Mouse (Mus musculus) midbrain, embryonic 10.5 days (tissue): ENCODE results near the gene Gosr1. TPM values are rescaled to one million over a fixed set of nuclear protein-coding genes. Genes with fewer than 3 reads are reported as not detected.

ENCODE experiments used
- polyA plus RNA-seq: library from polyadenylated mRNA; unstranded; fragments of >200 nt; fragmentation: Nextera tagmentation; extraction: Ambion mirVana; gene quantifications from 2 replicates; pipeline ENCODE4 v1.2.1, GENCODE M21; 2016

Gene Gosr1
- polyA plus RNA-seq, 1 experiment from 2014 or later = 20.6 TPM

Other genes starting within 250 kb of the Gosr1 start
- gene Abr, start 141.3 kb downstream of the Gosr1 start, polyA plus RNA-seq = 26.9 and 37.6 TPM in 2 replicates
- gene Bhlha9, start 91.1 kb downstream of the Gosr1 start, polyA plus RNA-seq = 0.12 TPM in 1 of 2 replicates, not detected in the other
- 0.05 TPM in 1 of 2 replicates, not detected in the other for gene Trarg1, start 83.8 kb downstream of the Gosr1 start, polyA plus RNA-seq
- gene Cpd, start 83.4 kb upstream of the Gosr1 start, polyA plus RNA-seq = 7.6 and 9.2 TPM in 2 replicates
- gene Tmigd1, start 138.6 kb upstream of the Gosr1 start, polyA plus RNA-seq = 0.09 TPM in 1 of 2 replicates, not detected in the other
- gene Blmh, start 161.2 kb upstream of the Gosr1 start, polyA plus RNA-seq = 205 and 212 TPM in 2 replicates
- gene Slc6a4, start 235.0 kb upstream of the Gosr1 start, polyA plus RNA-seq = 0.44 and 0.45 TPM in 2 replicates